19 mouse cellular contexts compared by ENCODE assay signal in genomic region chr5:123780716-123781115, GRCm38 (mm10). TPM values are rescaled to one million over a fixed set of nuclear protein-coding genes. Genes with fewer than 3 reads are reported as not detected.
DNase-seq lines count a peak whose midpoint lies in the region; ATAC-seq and TF ChIP-seq lines count a peak whose summit lies in the region.
"Had no signal": no experiment of that assay in that cellular context is flagged by ENCODE, and none has a peak within 500 bp of the region (broad histone marks: within the 10 kb centered on the region; RNA-seq: fewer than 3 reads in every experiment).

No protein-coding gene starts in this region.

- TF ChIP-seq POLR2A in thymus, adult 2 months (IDR thresholded peaks at IDR 0.05; ENCODE audit: control insufficient read depth, extremely low read depth, insufficient read depth, low read length, poor library complexity), result no peak

- H3K9ac ChIP-seq in kidney, embryonic 15.5 days, result no peak overlapping the region
- H3K9ac ChIP-seq: embryonic facial prominence, embryonic 12.5 days; forebrain, embryonic 12.5 days; heart, embryonic 12.5 days; hindbrain, embryonic 14.5 days had no signal

- TF ChIP-seq CTCF in thymus, adult 2 months (IDR thresholded peaks at IDR 0.05; ENCODE audit: borderline replicate concordance, control insufficient read depth, extremely low read depth, insufficient read depth, low read length, poor library complexity), result no peak

- H3K4me2 ChIP-seq in kidney, embryonic 15.5 days, result no peak overlapping the region
- H3K4me2 ChIP-seq: embryonic facial prominence, embryonic 12.5 days; forebrain, embryonic 12.5 days; heart, embryonic 12.5 days; hindbrain, embryonic 14.5 days had no signal

- 14% methylated on average over 8 of the region's 8 CpGs for WGBS in thymus, adult 2 months
- 93% methylated on average over 8 of the region's 8 CpGs for WGBS in kidney, embryonic 15.5 days

- H3K36me3 ChIP-seq in thymus, adult 2 months (ENCODE audit: control insufficient read depth, insufficient read depth, low read length), result peaks cover 8% of the 10 kb centered on the region; the same call in 1 of the 2 replicates
- peaks cover 96% of the 10 kb centered on the region for H3K36me3 ChIP-seq in kidney, embryonic 15.5 days

- no peak overlapping the region for H3K4me3 ChIP-seq in thymus, adult 2 months (ENCODE audit: control insufficient read depth, insufficient read depth, low read length)
- no peak overlapping the region for H3K4me3 ChIP-seq in kidney, embryonic 15.5 days (replicated peaks)
- H3K4me3 ChIP-seq: embryonic facial prominence, embryonic 12.5 days; forebrain, embryonic 12.5 days; heart, embryonic 12.5 days; hindbrain, embryonic 10.5 days had no signal

- H3K27ac ChIP-seq in thymus, adult 2 months (ENCODE audit: control insufficient read depth, insufficient read depth, low read length), result no peak overlapping the region
- H3K27ac ChIP-seq in kidney, embryonic 15.5 days, result no peak overlapping the region
- H3K27ac ChIP-seq: embryonic facial prominence, embryonic 12.5 days; forebrain, embryonic 12.5 days; hindbrain, embryonic 10.5 days; hindbrain, embryonic 14.5 days had no signal

- peak; percentile 67 for DNase-seq in CD4-positive helper T cell, adult 2 months (ENCODE audit: low read depth, low spot score)
- peak; percentile 18 for DNase-seq in induced T-regulatory cell, adult 2 months (ENCODE audit: low read depth)
- peak; percentile 54 for DNase-seq in thymus, adult 2 months
- DNase-seq in thymus, postnatal 25 days, result peak; percentile 52
- no peak for DNase-seq in retina, embryonic 14.5 days (ENCODE audit: low spot score)
- no peak for DNase-seq in gastrocnemius, postnatal 25 days
- no peak for DNase-seq in cerebellum, adult 11-12 months
- DNase-seq: adrenal gland, postnatal 25 days; cerebellum, adult 8-10 months; cerebellum, postnatal 14 days; gastrocnemius, postnatal 10 days had no signal

- ATAC-seq in kidney, embryonic 15.5 days (replicated peaks; ENCODE audit: low FRiP score), result no peak
- ATAC-seq: activated CD4-positive, CD25-positive, alpha-beta regulatory T cell, adult 4 months; forebrain, embryonic 16.5 days had no signal

- no peaks in the 10 kb centered on the region for H3K9me3 ChIP-seq in kidney, embryonic 15.5 days (replicated peaks)
- H3K9me3 ChIP-seq: embryonic facial prominence, embryonic 12.5 days; forebrain, embryonic 12.5 days; heart, embryonic 12.5 days; hindbrain, embryonic 10.5 days had no signal

- H3K4me1 ChIP-seq in thymus, adult 2 months (replicated peaks; ENCODE audit: control insufficient read depth, insufficient read depth, low read length), result peaks cover 7% of the 10 kb centered on the region
- H3K4me1 ChIP-seq in kidney, embryonic 15.5 days, result no peaks in the 10 kb centered on the region
- H3K4me1 ChIP-seq: embryonic facial prominence, embryonic 12.5 days; forebrain, embryonic 12.5 days; heart, embryonic 12.5 days; hindbrain, embryonic 10.5 days had no signal

- no peaks in the 10 kb centered on the region for H3K27me3 ChIP-seq in thymus, adult 2 months (ENCODE audit: control insufficient read depth, insufficient read depth, low read length)
- H3K27me3 ChIP-seq in kidney, embryonic 15.5 days, result no peaks in the 10 kb centered on the region
- H3K27me3 ChIP-seq: embryonic facial prominence, embryonic 12.5 days; forebrain, embryonic 12.5 days; heart, embryonic 12.5 days had no signal

RNA-seq across cellular contexts. Expression of gene Kntc1, which starts 31.2 kb away (rescaled TPM):
- 12.6 and 16.0 TPM in 2 replicates for polyA plus RNA-seq in thymus, adult 2 months (2012; rRNA removed)
- total RNA-seq in gastrocnemius, postnatal 25 days (2021), result under 1 TPM; 0.28 to 0.99 TPM
- 33.0 and 34.1 TPM in 2 replicates for polyA plus RNA-seq in kidney, embryonic 15.5 days (2015; fragmentation: Nextera tagmentation; extraction: Ambion mirVana)

RNA-seq across cellular contexts. Expression of gene Rsrc2, which starts 31.5 kb away (rescaled TPM):
- 18.6 and 22.6 TPM in 2 replicates for polyA plus RNA-seq in thymus, adult 2 months (2012; rRNA removed)
- 10 to 100 TPM; 31.5 to 36.2 TPM for total RNA-seq in gastrocnemius, postnatal 25 days (2021)
- 122 and 124 TPM in 2 replicates for polyA plus RNA-seq in kidney, embryonic 15.5 days (2015; fragmentation: Nextera tagmentation; extraction: Ambion mirVana)

RNA-seq across cellular contexts. Expression of gene Zcchc8, which starts 59.8 kb away (rescaled TPM):
- 71.5 and 78.8 TPM in 2 replicates for polyA plus RNA-seq in thymus, adult 2 months (2012; rRNA removed)
- total RNA-seq in gastrocnemius, postnatal 25 days (2021), result 10 to 100 TPM; 16.2 to 17.4 TPM
- polyA plus RNA-seq in kidney, embryonic 15.5 days (2015; fragmentation: Nextera tagmentation; extraction: Ambion mirVana), result 82.7 and 83.5 TPM in 2 replicates

Comparison
In these comparisons a context has a peak if more than half of its experiments do, and no peak if none do; other contexts are left out.
1. DNase-seq: peak in CD4-positive helper T cell, adult 2 months (single experiment), induced T-regulatory cell, adult 2 months (single experiment), thymus, adult 2 months (single experiment) and thymus, postnatal 25 days (single experiment); none in retina, embryonic 14.5 days (single experiment), gastrocnemius, postnatal 25 days (single experiment) and cerebellum, adult 11-12 months (single experiment).